Mouse (Mus musculus): ENCODE results near the gene Larp6.

Larp6 gene

DNA sequence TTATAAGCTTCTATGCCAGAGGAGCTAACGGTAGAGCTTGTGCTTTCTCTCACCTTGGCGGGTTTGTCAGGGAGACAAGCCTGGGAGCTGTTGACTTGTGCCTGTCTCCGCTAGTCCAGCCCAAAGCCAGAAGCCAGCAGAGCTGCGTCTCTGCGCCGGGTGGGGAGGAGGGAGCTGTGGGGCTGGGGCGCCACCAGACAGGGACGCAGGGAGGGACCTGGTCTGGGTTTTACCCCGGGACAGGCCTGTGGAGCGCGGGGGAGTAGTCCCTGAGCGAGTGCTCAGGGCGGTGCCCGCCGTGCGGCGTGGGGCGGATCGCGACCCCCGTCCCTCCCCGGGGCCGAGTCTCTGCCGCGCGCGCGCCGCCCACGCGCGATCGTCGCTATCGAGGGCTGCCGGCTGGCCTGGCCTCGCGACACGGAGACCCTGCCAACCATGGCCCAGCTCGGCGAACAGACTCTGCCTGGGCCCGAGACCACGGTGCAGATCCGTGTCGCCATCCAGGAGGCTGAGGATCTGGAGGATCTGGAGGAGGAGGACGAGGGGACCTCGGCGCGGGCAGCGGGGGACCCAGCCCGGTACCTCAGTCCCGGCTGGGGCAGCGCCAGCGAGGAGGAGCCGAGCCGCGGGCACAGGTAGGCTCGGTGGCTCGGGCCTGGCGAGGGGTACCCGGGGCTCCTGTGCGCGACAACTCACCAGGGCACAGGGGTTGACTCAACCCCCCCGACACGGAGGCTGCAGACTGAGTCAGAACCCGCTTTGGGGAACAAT, at the start of gene Larp6:
Larp6 (plus strand) TSS at position 219 of the 771 bp plus-strand sequence.
- peak; percentile 82 for DNase-seq

DNA sequence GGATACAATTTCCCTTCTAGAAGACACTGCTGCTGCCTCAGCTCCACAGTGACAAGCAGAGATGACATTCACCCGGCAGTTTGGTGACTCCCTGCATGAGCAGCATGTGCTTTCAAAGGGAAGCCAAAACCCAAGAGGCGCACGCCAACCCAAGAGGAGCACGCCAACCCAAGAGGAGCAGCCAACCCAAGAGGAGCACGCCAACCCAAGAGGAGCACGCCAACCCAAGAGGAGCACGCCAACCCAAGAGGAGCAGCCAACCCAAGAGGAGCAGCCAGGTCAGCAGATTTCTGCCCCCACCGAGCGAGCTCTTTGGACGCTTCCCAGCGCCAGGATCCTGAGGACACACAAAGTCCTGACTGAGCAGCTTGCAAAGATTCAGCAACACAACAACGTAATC, 48.4 kb upstream of the Larp6 start:
- DNase-seq: peak; percentile 95

DNA sequence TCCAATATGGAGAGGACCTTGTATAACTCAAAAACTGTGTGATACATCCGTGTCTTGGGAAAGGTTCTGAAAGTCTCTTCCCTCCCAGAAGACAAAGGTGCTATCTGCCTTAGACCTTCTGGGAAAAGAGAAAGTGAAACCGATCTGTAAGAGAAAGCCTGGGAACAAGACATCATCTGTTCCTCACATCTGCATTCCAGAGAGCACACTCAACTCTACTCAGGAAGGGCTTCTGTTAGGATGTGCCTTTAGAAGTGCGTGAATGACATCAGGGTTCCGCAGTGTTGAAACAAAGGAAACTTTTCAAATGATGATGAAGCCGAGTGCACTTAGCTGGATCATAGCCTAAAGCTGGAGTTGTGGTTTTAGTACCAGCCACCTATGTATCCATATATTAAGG, 47.9 kb upstream of the Larp6 start:
- no peak for DNase-seq

DNA sequence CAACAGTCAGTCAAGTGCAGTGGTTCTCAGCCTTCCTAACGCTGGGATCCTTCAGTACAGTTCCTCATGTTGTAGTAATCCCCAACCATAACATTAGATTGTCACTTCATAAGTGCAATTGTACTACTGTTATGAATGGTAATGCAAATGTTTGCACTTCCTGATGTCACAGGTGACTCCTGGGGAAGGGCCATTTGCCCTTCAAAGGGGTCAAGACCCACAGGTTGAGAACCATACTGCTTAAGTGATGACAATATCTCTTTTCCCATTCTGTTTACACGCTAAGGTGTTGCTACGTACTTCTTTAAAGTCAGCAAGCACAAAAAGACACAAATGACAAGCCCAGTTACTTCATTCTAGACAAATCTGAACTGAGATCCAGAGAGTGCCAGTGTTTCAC, 47.3 kb upstream of the Larp6 start:
- DNase-seq: no peak

DNA sequence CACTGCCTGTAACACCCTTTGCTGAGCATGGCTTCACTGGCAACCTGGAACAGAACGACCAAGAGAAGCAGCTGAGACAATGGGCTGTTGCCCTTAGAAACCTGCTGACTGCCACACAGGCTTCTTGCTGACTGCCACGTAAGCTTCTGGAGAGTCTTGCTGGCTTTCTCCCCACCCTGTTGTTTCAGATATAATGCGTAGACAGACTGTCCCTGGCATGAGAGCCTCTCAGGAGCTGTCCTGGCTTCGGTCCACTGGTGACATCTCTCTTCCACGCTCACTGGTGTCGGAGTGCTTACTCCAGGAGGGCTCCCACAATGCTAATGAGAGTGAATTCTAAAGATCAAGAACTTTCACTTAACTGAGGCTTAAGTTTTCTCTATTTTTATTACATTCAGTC, 43.9 kb upstream of the Larp6 start:
- DNase-seq: peak; percentile 72

DNA sequence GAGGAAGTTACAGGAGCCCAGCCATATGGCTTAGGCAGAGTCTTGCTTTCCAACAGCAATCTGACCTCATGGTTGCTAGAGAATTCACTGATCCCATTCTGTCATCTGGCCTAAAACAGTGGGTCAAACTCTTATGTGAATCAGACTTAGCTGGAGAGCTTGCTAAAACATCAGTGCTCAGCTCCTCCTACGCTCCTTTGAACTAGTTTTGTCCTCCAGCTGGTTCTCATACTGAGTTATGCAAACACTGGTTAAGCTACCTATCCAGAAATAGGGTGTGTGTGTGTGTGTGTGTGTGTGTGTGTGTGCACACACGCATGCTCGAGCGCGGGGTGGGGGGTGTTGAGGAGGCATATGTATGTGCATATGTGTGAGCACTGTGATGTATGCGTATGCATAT, 40.2 kb upstream of the Larp6 start:
- no peak for DNase-seq

DNA sequence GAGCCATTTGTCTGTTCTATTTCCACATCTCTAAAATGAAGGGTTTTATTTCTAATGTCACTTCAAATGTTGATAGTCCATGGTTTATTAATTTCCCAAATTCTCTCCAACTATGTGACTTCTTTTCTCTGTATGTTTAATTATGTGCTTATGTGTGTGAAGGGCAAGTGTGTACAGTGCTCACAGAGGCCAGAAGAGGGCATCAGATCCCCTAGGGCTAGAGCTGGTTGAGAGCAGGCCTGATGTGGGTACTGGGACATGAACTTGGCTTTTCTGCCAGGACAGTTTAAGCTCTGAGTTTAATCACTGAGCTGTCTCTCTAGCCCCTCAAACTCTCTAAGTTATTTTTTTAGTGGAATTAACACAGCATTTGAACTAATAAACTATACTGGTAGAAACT, 38.0 kb upstream of the Larp6 start:
- no peak for DNase-seq

DNA sequence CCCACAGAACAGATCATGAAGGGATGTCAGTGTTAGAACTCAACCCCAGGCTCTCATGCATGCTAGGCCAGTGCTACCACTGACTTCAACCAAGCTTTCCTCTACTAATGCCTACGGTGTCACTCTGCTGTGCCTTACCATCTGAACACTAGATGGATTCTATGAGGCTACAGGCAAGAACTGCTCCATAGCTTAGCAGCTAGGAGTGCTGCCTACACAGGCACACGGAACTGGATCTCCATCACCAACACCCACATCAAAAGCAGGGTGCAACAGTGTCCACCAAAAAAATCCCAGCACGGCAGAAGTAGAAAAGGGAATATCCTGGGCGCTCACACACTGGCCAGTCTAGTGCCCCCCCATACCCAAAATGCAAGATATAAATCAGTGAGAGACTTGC, 36.4 kb upstream of the Larp6 start:
- no peak for DNase-seq

DNA sequence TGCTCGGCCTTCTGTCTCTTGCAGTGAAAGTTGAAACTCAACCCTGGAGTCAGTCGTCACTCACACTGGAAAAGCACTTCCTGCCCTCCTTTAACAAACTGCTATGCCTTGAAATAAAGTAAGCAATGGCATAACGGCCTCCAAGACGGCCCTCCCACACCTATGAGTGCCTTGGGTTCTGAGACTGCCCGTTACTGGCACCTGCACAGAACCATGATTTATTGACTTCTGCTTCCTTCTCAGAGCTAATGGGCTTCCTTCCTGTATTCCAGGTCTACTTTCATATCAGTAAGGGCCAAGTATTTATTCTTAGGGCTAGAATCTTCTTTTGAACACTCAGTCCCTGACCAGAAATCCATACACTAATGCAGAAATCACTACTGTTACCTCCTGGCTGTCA, 33.9 kb upstream of the Larp6 start:
- no peak for DNase-seq

DNA sequence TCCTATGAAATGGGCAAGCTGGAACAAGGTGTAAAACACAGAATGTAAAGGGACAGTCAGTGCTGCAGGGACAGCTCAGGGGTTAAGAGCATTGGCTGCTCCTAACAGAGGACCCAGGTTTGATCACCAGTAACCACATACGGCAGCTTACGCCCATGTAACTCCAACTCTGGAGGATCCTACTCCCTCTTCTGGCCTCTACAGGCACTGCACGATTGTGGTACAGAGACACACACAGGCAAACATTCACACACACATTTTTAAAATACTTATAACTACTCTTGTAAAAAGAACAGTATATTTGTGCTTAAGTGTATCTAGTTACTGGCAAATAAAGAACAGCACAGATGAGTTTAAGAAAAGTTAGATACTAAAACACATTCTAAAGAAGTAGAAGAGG, 31.8 kb upstream of the Larp6 start:
- no peak for DNase-seq

DNA sequence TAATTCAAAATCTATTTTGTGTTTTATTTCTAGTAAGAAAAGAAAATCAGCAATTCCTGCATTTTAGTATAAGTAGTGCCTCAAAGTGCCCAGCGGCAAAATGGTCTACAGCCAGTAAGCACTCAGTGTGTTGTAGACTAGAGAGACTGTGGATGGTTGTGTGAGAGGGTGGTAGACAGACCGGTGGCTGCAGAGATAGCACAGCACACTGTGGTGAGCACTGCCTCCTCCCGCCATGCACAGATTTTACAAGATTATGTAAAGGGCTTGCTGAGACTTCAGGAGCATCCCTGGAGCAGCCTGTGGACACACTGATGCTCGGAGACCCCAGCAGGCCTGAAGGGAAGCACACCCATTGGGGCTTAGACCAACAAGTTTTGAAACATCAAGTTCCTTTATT, 30.0 kb upstream of the Larp6 start:
- no peak for DNase-seq

DNA sequence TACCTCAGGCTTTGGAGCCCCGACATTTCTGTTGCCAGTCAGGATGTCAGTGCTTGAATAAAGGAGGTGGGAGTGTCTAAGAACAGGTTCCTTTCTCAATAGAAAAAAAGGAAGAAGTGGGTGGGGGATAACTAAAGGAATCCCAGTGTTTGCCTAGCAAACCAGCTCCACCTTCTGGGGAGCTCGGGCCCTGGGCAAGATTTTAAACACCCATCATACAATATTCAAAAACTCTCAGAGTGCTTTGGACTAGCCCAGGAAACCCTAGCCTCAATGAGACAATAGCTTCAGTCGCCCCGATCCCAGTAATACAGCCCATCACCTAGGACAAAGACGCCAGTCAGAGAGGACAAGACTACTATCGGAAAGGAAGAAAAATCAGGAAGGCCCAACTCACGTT, 25.4 kb upstream of the Larp6 start:
- DNase-seq: no peak

DNA sequence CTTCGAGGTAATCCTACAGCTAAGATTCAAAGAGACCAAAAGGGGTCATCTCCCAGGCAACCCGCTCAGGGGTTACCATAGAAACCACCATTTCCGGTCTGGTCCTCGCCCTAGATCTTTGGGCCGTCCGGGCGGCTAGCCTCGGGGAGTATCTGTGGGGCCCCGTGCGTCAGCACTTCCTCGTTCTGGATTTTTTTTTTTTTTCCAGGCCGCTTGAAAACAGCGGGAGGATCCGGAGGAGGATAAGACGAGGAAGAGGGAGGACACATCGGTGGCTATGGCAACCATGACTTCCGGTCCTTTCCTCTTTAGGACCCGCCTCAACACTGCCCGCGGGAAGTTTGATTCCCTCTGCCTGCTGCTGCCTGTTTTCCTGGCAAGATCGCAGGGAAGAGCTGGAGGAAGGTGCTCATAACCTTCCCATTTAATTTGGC, 24.9 kb upstream of the Larp6 start, which contains the start of gene Lrrc49:
Lrrc49 (minus strand) TSS at position 268 of the 434 bp plus-strand sequence.
- peak; percentile 88 for DNase-seq

DNA sequence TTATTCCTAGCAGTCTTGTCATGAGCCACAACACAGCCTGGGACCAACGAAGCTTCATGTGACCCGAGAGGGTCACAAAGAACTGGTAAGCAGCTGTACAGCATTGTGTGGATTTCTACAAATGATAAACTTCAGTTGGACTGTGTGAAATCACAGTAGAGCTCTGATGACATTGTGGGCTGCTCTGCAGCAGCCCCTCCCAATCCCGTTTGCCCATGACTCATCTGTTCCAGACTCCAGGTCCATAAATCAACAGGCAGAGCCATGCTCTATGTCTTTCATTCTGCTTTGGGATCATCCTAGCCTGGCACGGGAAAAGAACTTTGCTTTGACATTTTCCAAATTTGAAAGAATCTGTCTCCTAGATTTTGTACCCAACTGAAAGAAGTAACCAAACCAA, 20.2 kb upstream of the Larp6 start:
- no peak for DNase-seq

DNA sequence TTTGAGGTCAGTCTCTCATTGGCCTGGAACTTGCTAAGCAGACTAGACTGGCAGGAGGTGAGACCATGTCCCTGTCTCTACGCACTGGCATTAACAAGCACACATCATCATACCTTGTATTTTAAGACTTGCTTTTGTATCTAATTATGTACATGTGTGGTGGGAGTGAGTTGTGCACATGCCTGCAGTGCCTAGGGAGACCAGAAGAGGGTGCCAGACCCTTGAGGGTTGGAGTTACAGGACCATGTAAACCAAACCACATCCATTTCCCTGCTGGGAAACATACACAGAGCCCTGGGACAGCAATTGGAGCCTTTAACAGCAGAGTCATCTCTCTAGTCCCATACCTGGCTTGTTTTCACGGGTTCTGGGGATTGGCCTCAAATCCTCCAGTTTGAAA, 18.8 kb upstream of the Larp6 start:
- no peak for DNase-seq

DNA sequence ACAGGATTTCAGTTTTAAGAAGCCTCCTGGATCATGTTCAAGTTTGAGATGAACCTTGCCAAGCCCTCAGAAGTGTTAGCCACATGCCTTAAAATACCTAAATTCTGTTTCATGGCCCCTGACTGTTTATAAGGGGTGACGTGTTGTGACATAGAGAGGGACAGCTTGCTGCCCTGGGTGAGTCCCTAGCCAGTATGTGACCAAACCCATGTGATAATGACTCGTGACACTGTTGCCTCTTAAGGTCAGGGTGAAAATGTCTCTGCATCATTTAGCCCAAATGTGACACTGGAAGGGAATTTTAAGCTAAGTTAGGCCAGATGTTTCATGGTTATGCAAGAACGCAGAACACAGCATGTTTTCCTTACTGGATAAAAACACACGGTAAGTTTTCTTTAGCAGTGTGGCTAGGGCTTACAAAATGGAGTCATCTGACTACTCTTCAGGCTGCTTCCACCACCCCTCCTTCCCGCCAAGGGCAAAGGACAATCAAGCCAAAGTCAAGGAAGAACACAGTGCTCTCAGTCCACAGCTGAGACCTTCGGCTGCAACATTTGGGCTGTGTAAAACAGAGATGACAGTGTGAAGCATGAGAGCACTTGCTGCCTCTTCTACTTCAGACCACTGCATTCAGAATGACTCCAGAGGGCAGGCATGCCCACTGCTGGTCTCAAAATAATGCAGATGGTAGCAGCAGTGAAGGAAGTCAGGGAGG, 16.4 kb upstream of the Larp6 start:
- no peak for DNase-seq

DNA sequence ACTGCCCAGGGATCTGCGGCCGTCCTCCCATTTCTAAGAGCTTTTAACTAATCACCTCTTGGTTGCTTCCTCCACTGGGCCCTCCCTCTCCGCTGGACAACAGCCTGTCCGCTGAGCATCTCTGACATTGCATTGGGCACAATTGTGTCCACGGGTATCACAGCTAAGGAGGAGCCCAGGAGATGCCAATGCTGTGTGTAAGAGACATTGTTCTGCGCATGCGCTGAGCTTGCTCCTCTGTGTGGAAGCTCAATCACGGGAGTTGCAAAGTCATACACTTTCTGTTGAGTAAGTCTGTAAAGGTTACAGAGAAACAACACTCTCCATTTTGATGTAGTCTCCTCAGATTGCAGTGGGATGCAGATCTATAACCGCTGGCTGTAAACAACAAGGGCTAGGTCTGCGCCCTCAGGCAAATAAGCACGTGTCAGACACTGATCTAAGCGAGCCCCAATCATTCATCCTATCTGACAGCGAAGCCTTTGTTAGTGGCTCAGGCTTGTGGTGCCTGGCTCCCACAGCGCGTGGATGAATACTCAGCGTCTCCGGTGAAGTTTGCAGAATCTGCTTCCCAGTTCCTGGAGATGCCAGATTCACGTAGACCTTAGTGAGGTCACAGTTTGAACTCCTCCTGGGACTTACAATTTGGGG, 13.1 kb upstream of the Larp6 start:
- DNase-seq: no peak

DNA sequence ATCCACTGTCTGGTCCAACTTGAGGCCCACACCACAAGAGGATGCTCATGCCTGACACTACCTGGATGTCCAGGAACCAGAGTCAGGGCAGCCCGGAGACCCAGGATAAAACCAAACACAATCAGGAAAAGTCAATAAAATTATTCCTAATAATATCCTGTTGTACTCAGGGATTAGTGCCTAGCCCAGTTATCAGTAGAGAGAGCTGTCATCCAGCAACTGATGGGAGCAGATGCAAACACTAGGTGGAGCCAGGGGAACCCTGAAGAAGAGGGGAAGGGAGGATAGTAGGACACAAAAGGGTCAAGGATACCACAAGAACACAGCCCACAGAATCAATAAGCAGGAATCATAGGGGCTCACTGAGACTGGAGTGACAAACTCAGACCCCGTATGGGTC, 5.2 kb upstream of the Larp6 start:
- no peak for DNase-seq

DNA sequence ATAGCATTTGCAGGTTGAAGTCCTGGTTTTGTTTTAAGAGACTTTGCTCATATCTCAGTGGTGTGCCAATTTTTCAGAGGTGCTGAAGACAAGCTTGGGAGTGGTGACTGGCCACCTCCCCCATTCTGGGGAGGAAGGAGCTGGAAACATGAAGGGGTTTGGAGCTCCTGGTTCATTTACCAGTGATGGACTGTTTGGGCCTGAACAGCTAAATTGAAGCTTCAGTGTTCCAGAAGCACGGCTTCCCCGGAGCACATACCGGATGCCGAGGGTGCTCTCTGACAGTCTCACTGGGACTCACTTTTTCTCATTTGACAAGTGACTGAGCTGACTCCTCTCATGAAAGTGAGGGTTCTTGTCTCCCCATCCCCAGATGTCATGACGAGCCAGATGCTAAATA, 4.2 kb upstream of the Larp6 start:
- DNase-seq: no peak

DNA sequence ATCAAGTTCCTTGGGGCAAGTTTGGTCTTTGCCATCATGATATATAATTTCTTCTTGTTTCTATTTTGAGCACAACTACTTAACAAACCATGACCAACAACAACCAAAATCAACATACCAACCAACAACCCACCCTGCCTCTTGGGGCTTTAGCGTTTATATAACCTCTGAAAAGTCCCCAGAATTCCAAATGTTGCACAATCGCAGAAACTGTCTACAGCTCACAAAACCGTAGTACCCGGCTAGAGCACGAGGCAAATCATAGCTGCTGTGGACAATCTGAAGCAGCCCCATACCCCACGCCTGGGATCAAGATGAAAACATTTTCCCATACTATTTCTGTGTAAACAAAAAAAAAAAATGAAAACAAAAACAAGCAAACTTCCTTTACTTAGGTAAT, 3.1 kb upstream of the Larp6 start:
- no peak for DNase-seq

DNA sequence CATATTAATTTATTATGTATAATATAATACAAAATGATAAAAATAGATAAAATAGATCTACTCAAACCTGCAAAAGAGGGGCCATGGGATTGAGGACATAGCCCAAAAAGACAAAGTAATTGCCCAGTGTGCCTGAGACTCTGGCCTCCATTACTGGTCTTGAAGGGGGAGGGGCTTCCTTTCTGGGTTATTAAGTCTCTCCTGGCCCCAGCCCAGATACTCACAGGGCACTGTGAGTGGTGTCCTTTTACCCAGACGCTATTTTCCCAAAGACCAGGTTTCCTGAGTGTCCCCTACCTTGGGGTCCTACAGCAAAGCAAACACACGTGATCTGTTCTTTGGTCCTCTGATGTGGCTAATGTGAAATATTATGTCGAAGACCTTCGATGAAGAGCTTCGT, 778 bp upstream of the Larp6 start:
- no peak for DNase-seq

DNA sequence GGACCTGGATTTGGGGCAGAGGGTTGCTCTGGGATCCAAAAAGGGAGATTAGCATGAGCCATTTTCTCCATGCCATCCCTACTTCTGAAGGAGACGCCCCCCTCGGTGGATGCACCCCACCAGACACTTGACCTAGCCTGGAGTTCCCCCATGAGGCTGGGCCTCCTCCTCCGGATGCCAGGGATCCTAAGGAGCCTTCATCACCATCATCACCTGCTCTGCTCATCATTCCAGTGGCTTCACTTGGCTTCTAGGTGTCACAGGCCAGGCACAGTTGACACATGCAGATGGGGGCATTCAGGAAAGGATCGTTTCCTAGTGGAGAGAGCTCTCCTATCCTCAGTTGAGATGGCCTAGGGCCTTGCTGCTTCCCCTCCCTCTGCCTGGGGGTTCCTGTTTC, 827 bp downstream of the Larp6 start:
- DNase-seq: no peak

DNA sequence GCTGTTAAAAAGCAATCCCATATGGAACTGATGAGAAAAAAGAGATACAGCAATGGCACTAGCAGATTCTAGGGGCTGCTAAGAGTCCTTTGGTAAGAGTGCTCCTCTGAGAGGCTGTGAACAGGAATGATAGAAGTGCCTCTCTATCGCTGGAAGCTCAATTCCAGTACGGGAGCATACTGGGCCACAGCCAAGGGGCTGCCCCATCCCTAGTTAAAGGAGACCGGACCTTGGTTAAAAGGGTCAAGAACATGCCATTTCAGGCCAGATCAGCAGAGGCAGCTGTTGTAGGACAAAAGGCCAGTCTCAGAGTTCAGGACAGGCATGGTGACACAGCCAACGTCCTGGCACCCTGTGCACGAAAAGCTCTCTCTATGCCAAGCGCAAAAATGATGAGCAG, 1.4 kb downstream of the Larp6 start:
- peak; percentile 59 for DNase-seq

DNA sequence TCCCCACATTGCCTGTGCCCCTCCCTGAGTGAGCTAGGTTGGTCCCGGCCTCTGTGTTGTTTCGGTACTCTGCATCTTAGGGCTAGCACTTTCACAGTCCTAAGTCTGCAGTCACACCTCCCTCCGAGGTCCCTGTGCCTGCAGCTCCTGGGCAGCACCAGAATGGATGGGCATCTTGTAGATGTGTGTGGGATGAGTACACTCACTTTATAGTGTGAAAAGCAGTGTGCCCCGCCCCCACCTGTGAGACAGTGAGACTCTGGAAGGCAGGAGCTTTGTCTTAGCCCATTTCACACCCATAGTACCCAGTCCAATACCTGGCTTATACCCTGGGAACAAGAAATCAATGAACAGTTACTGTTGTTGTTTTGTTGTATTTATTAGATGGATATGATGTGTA, 2.5 kb downstream of the Larp6 start:
- no peak for DNase-seq
